Mouse (Mus musculus): ENCODE measurements at regions not wholly inside any gene's neighbourhood (a gene's known extent, or its start where the extent isn't known, plus 50 kb on each side); places are given as distances from the start of the nearest gene placed in this dataset.
A peak's percentile ranks its signal among the peaks of the same experiment; 100 is the strongest.

GRCm38 (mm10) chr16:74517888-74518287, 106.3 kb upstream of the Robo2 start:
- no peak for DNase-seq (ENCODE audit: low spot score)
- H3K4me1 ChIP-seq (ENCODE audit: control insufficient read depth, insufficient read depth, low read length): no peaks in the 10 kb centered on the region
- H3K36me3 ChIP-seq (ENCODE audit: control insufficient read depth, insufficient read depth, low read length): no peaks in the 10 kb centered on the region
- WGBS: 100% methylated on average over 1 of the region's 1 CpGs
- no peak overlapping the region for H3K9ac ChIP-seq (ENCODE audit: low read length)
- H3K4me3 ChIP-seq (ENCODE audit: low read depth, low read length): no peak overlapping the region
- H3K9me3 ChIP-seq (replicated peaks; ENCODE audit: control insufficient read depth, low read length): no peaks in the 10 kb centered on the region
- H3K27me3 ChIP-seq (replicated peaks; ENCODE audit: control insufficient read depth, insufficient read depth, low read length): no peaks in the 10 kb centered on the region
- ATAC-seq: no peak
- H3K27ac ChIP-seq (ENCODE audit: low read depth, low read length): no peak overlapping the region
- no peak overlapping the region for H3K4me2 ChIP-seq (ENCODE audit: low read length)

- Histone ChIP-seq H3K36me3 (ENCODE audit: control insufficient read depth, insufficient read depth, low read length) (no peaks in the 10 kb centered on the region), H3K9me3 (replicated peaks; ENCODE audit: control insufficient read depth, low read length) (no peaks in the 10 kb centered on the region), H3K4me1 (ENCODE audit: control insufficient read depth, insufficient read depth, low read length) (no peaks in the 10 kb centered on the region), H3K4me3 (ENCODE audit: low read depth, low read length) (no peak overlapping the region), H3K27ac (ENCODE audit: low read depth, low read length) (no peak overlapping the region), H3K4me2 (ENCODE audit: low read length) (no peak overlapping the region), H3K27me3 (replicated peaks; ENCODE audit: control insufficient read depth, insufficient read depth, low read length) (no peaks in the 10 kb centered on the region), H3K9ac (ENCODE audit: low read length) (no peak overlapping the region)
- DNase-seq (ENCODE audit: low spot score): no peak
- 90% methylated on average over 4 of the region's 4 CpGs for WGBS
- ATAC-seq: no peak
Measured at GRCm38 (mm10) chr16:74517374-74517773, 105.7 kb upstream of the Robo2 start.

- WGBS: 76% methylated on average over 4 of the region's 4 CpGs
- H3K4me2 ChIP-seq (ENCODE audit: low read length): no peak overlapping the region
- no peak for ATAC-seq
- no peaks in the 10 kb centered on the region for H3K4me1 ChIP-seq (ENCODE audit: control insufficient read depth, insufficient read depth, low read length)
- no peak overlapping the region for H3K4me3 ChIP-seq (ENCODE audit: low read depth, low read length)
- no peaks in the 10 kb centered on the region for H3K36me3 ChIP-seq (ENCODE audit: control insufficient read depth, insufficient read depth, low read length)
- H3K9ac ChIP-seq (ENCODE audit: low read length): no peak overlapping the region
- no peaks in the 10 kb centered on the region for H3K27me3 ChIP-seq (replicated peaks; ENCODE audit: control insufficient read depth, insufficient read depth, low read length)
- no peak overlapping the region for H3K27ac ChIP-seq (ENCODE audit: low read depth, low read length)
- H3K9me3 ChIP-seq (replicated peaks; ENCODE audit: control insufficient read depth, low read length): no peaks in the 10 kb centered on the region
- no peak for DNase-seq (ENCODE audit: low spot score)
Measured at GRCm38 (mm10) chr16:74514481-74514880, 102.9 kb upstream of the Robo2 start.

GRCm38 (mm10) chr16:74510383-74510782, 98.8 kb upstream of the Robo2 start:
- no peaks in the 10 kb centered on the region for H3K36me3 ChIP-seq (ENCODE audit: control insufficient read depth, insufficient read depth, low read length)
- no peak overlapping the region for H3K4me3 ChIP-seq (ENCODE audit: low read depth, low read length)
- ATAC-seq: no peak
- H3K27me3 ChIP-seq (replicated peaks; ENCODE audit: control insufficient read depth, insufficient read depth, low read length): no peaks in the 10 kb centered on the region
- no peak overlapping the region for H3K4me2 ChIP-seq (ENCODE audit: low read length)
- WGBS: 94% methylated on average over 1 of the region's 1 CpGs
- no peaks in the 10 kb centered on the region for H3K9me3 ChIP-seq (replicated peaks; ENCODE audit: control insufficient read depth, low read length)
- DNase-seq (ENCODE audit: low spot score): no peak
- no peak overlapping the region for H3K27ac ChIP-seq (ENCODE audit: low read depth, low read length)
- H3K4me1 ChIP-seq (ENCODE audit: control insufficient read depth, insufficient read depth, low read length): no peaks in the 10 kb centered on the region
- H3K9ac ChIP-seq (ENCODE audit: low read length): no peak overlapping the region

- no peak for ATAC-seq
- Histone ChIP-seq H3K9me3 (replicated peaks; ENCODE audit: control insufficient read depth, low read length) (no peaks in the 10 kb centered on the region), H3K36me3 (ENCODE audit: control insufficient read depth, insufficient read depth, low read length) (no peaks in the 10 kb centered on the region), H3K4me2 (ENCODE audit: low read length) (no peak overlapping the region), H3K9ac (ENCODE audit: low read length) (no peak overlapping the region), H3K27ac (ENCODE audit: low read depth, low read length) (no peak overlapping the region), H3K4me3 (ENCODE audit: low read depth, low read length) (no peak overlapping the region), H3K27me3 (replicated peaks; ENCODE audit: control insufficient read depth, insufficient read depth, low read length) (no peaks in the 10 kb centered on the region), H3K4me1 (ENCODE audit: control insufficient read depth, insufficient read depth, low read length) (no peaks in the 10 kb centered on the region)
- 88% methylated on average over 2 of the region's 2 CpGs for WGBS
- no peak for DNase-seq (ENCODE audit: low spot score)
Measured at GRCm38 (mm10) chr16:74509489-74509888, 97.9 kb upstream of the Robo2 start.

DNA sequence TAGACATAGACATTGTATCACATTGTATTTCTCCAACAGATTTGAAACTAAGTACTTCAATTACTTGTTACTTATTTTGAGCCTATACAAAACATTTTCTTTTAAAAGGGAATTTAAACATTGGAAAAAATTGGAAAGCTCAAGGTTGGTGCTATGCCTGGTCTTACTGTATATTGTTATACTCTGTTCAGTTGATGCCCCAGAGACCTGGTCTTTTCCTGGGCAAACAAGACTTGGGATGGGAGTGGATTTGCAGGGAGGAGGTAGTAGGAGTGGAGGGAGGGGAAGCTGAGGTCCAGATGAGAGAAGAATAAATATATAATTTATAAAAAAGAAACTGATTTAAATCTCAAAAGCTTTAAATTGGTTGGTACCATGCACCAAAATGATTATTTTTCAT, 95.1 kb upstream of the Robo2 start:
- no peak for DNase-seq (ENCODE audit: low spot score)
- no peaks in the 10 kb centered on the region for H3K4me1 ChIP-seq (ENCODE audit: control insufficient read depth, insufficient read depth, low read length)
- no peak overlapping the region for H3K4me2 ChIP-seq (ENCODE audit: low read length)
- H3K27ac ChIP-seq (ENCODE audit: low read depth, low read length): no peak overlapping the region
- H3K27me3 ChIP-seq (replicated peaks; ENCODE audit: control insufficient read depth, insufficient read depth, low read length): no peaks in the 10 kb centered on the region
- ATAC-seq: no peak
- no peak overlapping the region for H3K4me3 ChIP-seq (ENCODE audit: low read depth, low read length)
- no peaks in the 10 kb centered on the region for H3K9me3 ChIP-seq (replicated peaks; ENCODE audit: control insufficient read depth, low read length)
- H3K36me3 ChIP-seq (ENCODE audit: control insufficient read depth, insufficient read depth, low read length): no peaks in the 10 kb centered on the region
- H3K9ac ChIP-seq (ENCODE audit: low read length): no peak overlapping the region

DNA sequence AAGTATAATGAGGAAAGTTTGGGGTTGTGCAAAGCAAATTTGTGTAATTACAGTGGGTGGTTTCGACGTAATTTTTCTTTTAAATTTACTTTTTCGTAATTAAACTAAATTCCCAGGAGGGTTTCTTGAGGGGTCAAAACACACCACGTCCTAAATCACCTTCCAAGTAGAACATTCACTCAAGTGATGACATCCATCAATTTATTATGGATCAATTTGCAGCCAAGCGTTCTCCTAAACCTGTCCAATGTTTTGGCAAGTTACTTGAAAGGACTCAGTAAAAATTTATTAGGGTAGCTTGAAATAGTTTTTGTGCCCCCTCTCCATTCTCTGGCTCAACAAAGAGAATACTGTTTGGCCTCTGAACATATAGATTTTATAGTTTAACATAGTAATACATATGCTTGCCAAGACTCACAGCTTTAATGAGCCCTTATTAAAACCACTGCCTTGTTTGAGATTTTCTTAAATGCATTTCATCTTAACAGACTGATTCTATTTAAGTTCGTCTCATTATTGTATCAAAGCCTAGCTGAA, 94.6 kb upstream of the Robo2 start:
- no peaks in the 10 kb centered on the region for H3K27me3 ChIP-seq (replicated peaks; ENCODE audit: control insufficient read depth, insufficient read depth, low read length)
- no peaks in the 10 kb centered on the region for H3K4me1 ChIP-seq (ENCODE audit: control insufficient read depth, insufficient read depth, low read length)
- ATAC-seq: no peak
- H3K9ac ChIP-seq (ENCODE audit: low read length): no peak overlapping the region
- 50% methylated on average over 6 of the region's 6 CpGs for WGBS
- no peak overlapping the region for H3K4me3 ChIP-seq (ENCODE audit: low read depth, low read length)
- H3K9me3 ChIP-seq (replicated peaks; ENCODE audit: control insufficient read depth, low read length): no peaks in the 10 kb centered on the region
- no peaks in the 10 kb centered on the region for H3K36me3 ChIP-seq (ENCODE audit: control insufficient read depth, insufficient read depth, low read length)
- peak; percentile 12 for DNase-seq (ENCODE audit: low spot score)
- no peak overlapping the region for H3K4me2 ChIP-seq (ENCODE audit: low read length)
- H3K27ac ChIP-seq (ENCODE audit: low read depth, low read length): no peak overlapping the region

DNA sequence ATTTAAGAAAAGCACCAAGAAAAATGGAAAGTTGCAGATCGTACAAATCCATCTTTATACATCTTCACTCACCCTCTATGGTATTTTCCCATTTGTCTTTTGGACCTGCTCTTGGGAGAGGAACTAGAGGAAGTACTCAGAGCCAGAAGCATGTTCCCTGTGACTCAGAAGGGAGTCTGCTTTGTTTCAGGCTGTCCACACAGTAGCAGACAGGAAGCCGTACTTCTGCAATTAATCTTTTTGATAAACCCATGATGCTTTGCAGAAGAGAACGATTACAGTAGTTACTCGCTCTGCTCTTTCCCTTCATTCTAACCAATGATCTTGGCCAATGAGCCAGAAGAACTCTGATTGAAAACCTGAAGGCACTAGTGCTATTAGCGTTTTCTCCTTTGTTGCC, 92.8 kb upstream of the Robo2 start:
- H3K4me3 ChIP-seq (ENCODE audit: low read depth, low read length): no peak overlapping the region
- H3K4me1 ChIP-seq (ENCODE audit: control insufficient read depth, insufficient read depth, low read length): no peaks in the 10 kb centered on the region
- no peaks in the 10 kb centered on the region for H3K9me3 ChIP-seq (replicated peaks; ENCODE audit: control insufficient read depth, low read length)
- no peak overlapping the region for H3K27ac ChIP-seq (ENCODE audit: low read depth, low read length)
- no peak for ATAC-seq
- H3K9ac ChIP-seq (ENCODE audit: low read length): no peak overlapping the region
- H3K4me2 ChIP-seq (ENCODE audit: low read length): no peak overlapping the region
- no peaks in the 10 kb centered on the region for H3K27me3 ChIP-seq (replicated peaks; ENCODE audit: control insufficient read depth, insufficient read depth, low read length)
- no peak for DNase-seq (ENCODE audit: low spot score)
- 85% methylated on average over 5 of the region's 5 CpGs for WGBS
- H3K36me3 ChIP-seq (ENCODE audit: control insufficient read depth, insufficient read depth, low read length): no peaks in the 10 kb centered on the region

GRCm38 (mm10) chr16:74500687-74501086, 89.1 kb upstream of the Robo2 start:
- 91% methylated on average over 3 of the region's 3 CpGs for WGBS
- no peaks in the 10 kb centered on the region for H3K27me3 ChIP-seq (replicated peaks; ENCODE audit: control insufficient read depth, insufficient read depth, low read length)
- ATAC-seq (no peak), DNase-seq (ENCODE audit: low spot score) (no peak)
- no peak overlapping the region for H3K4me2 ChIP-seq (ENCODE audit: low read length)
- H3K4me3 ChIP-seq (ENCODE audit: low read depth, low read length): no peak overlapping the region
- H3K36me3 ChIP-seq (ENCODE audit: control insufficient read depth, insufficient read depth, low read length): no peaks in the 10 kb centered on the region
- no peaks in the 10 kb centered on the region for H3K9me3 ChIP-seq (replicated peaks; ENCODE audit: control insufficient read depth, low read length)
- no peaks in the 10 kb centered on the region for H3K4me1 ChIP-seq (ENCODE audit: control insufficient read depth, insufficient read depth, low read length)
- H3K27ac ChIP-seq (ENCODE audit: low read depth, low read length): no peak overlapping the region
- no peak overlapping the region for H3K9ac ChIP-seq (ENCODE audit: low read length)

Measured in forebrain, embryonic 14.5 days (tissue).